Mouse (Mus musculus) spleen, embryonic (tissue): Measurements from ENCODE around the gene Id3.
"Not testable (repeated sequence)": the region's sequence is repeated elsewhere in the genome, so short reads cannot be mapped to it uniquely, and the experiment has no call there.

Experiments
- CTCF ChIA-PET: fragments of 350-600 bp; sonication (Branson Sonifier 250); formaldehyde crosslinking; loops from one replicate; lab custom pipeline; 2022; lab: Charles Lee

The Id3 gene

GRCm38 (mm10) chr4:136143193-136143976 is at the start of gene Id3:
Gene Id3, plus strand, starts transcription at chr4:136143497.
- CTCF ChIA-PET = interaction anchor here (0.5 kb wide), 1 partner anchor 10 kb away, joined by 12 read pairs; no protein-coding TSS in a partner anchor

GRCm38 (mm10) chr4:136094519-136095219 is 48.6 kb upstream of the Id3 start:
- CTCF ChIA-PET = interaction anchor here (0.5 kb wide), 1 partner anchor 92 kb away, joined by 3 read pairs; no protein-coding TSS in a partner anchor

GRCm38 (mm10) chr4:136095490-136096105 is 47.7 kb upstream of the Id3 start:
- CTCF ChIA-PET = interaction anchor here (0.5 to 0.6 kb wide), 3 partner anchors 52 to 151 kb away, joined by 3 to 4 read pairs (median 3); no protein-coding TSS in a partner anchor

- CTCF ChIA-PET = no interaction called here
Measured at GRCm38 (mm10) chr4:136096446-136097113, 46.7 kb upstream of the Id3 start.

GRCm38 (mm10) chr4:136098446-136098845 is 44.9 kb upstream of the Id3 start:
- CTCF ChIA-PET = interaction anchor here (0.5 to 0.9 kb wide), 2 partner anchors 17 to 229 kb away, joined by 3 to 7 read pairs; no protein-coding TSS in a partner anchor

- CTCF ChIA-PET = interaction anchor here (0.6 kb wide), 1 partner anchor 132 kb away, joined by 6 read pairs; no protein-coding TSS in a partner anchor
Measured at GRCm38 (mm10) chr4:136100396-136101070, 42.8 kb upstream of the Id3 start.

GRCm38 (mm10) chr4:136101753-136102152 is 41.5 kb upstream of the Id3 start:
- CTCF ChIA-PET = not testable (repeated sequence)

GRCm38 (mm10) chr4:136104590-136105337 is 38.5 kb upstream of the Id3 start:
- CTCF ChIA-PET = no interaction called here

GRCm38 (mm10) chr4:136106880-136107301 is 36.4 kb upstream of the Id3 start:
- CTCF ChIA-PET = interaction anchor here (0.6 to 1.4 kb wide), 2 partner anchors 15 to 53 kb away, joined by 3 to 4 read pairs; no protein-coding TSS in a partner anchor

- CTCF ChIA-PET = interaction anchor here (0.6 to 0.7 kb wide), 2 partner anchors 25 to 51 kb away, joined by 3 to 12 read pairs; no protein-coding TSS in a partner anchor
Measured at GRCm38 (mm10) chr4:136109153-136109552, 34.1 kb upstream of the Id3 start.

GRCm38 (mm10) chr4:136109941-136110900 is 33.1 kb upstream of the Id3 start:
- CTCF ChIA-PET = no interaction called here

GRCm38 (mm10) chr4:136112344-136112743 is 31.0 kb upstream of the Id3 start:
- CTCF ChIA-PET = no interaction called here

- CTCF ChIA-PET = interaction anchor here (0.6 kb wide), 1 partner anchor 15 kb away, joined by 3 read pairs; no protein-coding TSS in a partner anchor
Measured at GRCm38 (mm10) chr4:136114747-136115146, 28.6 kb upstream of the Id3 start.

- CTCF ChIA-PET = no interaction called here
Measured at GRCm38 (mm10) chr4:136117022-136117421, 26.3 kb upstream of the Id3 start.

GRCm38 (mm10) chr4:136120041-136120440 is 23.3 kb upstream of the Id3 start:
- CTCF ChIA-PET = interaction anchor here (0.5 kb wide), 1 partner anchor 14 kb away, joined by 3 read pairs; no protein-coding TSS in a partner anchor

- CTCF ChIA-PET = interaction anchor here (1.0 kb wide), 1 partner anchor 15 kb away, joined by 4 read pairs; no protein-coding TSS in a partner anchor
Measured at GRCm38 (mm10) chr4:136121158-136121557, 22.1 kb upstream of the Id3 start.

- CTCF ChIA-PET = no interaction called here
Measured at GRCm38 (mm10) chr4:136121844-136122468, 21.3 kb upstream of the Id3 start.
